Mouse (Mus musculus) urinary bladder, adult 18-20 months (tissue): ENCODE data around the gene Ybx2.

Experiments used
- DNase-seq, 2 experiments: peaks; one replicate each; pipeline ENCODE4 v3.0.0; 2022; ENCODE audit warnings: low spot score in 2 of 2, mixed read lengths in 2 of 2

Ybx2 gene

GRCm38 (mm10) chr11:69935137-69935879 lies at the start of gene Ybx2:
TSS of gene Ybx2 (plus strand) at chr11:69935796.
- peak; percentile 75 to 87 for DNase-seq

DNA sequence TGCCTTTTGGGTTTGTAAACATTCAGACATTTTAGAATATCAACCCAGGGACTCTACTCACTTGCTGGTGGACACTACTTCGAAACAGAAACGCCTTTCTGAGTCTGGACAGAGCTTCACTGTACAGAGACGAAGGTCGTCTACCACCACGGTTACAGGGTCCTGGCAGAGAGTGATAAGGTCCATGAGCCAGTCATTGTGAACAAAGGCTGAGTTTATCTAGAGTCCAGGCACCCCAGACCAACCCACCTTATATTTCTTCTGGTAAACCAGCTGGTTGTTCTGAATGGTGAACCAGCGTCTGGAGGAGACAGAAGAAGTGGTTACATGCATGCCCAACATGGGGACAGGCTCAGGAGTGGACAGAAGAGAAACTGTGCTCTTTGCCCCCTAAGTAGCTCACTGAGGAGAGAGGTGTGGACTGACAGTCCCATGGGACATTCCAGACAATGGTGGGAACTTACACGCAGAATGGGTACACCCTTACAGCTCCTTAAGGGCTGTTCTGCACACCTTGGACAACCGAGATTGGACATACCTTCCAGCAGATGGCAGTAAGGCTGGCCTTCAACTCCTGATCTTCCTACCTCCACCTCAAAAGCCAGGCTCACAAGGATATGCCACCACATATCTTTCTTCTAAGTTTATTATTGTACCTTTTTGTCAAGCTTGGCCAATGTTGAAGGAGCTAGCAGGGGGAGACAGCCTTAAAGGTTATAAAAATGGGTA lies 48.5 kb upstream of the Ybx2 start:
- no peak for DNase-seq

- DNase-seq = no peak
These were observed 44.1 kb upstream of the Ybx2 start for GRCm38 (mm10) chr11:69891482-69891881.

DNA sequence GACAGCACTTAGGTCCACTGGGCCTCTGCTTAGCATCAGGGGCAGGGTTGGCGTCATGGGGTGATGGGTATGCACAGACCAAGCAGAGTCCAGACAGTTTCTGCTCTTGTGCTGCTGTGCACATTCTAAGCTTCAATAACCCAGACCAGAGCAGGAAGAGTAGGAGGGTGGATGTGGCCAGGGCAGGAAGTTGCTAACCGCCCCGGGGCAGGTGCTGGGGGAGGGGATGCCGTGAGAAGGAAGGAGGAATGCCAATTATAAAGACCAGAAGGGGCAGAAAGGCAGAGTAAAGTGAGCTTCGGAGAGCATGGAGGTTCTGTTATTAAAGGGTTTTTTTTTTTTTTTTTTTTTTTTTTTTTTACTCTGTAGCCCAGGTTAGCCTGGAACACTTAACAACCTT lies 40.9 kb upstream of the Ybx2 start:
- DNase-seq = no peak

DNA sequence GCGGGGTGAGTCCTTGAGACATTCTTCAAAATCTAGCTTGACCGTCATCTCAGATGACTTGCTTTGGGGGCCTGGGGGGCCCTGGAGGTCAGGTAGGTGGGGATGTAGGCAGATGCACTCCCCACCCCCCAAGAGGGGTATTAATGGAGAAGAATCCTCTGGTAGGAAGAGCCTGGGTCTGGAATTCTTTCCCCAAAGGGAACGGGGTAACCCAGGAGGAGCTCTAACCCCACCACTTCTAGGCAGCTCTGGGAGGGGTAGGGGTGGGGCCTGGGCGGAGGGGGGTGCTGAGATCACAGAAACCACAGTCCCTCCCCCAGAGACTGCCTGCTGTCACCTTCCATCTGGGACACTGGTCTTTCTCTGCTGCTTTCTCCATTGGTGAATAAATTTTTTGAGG lies 40.3 kb upstream of the Ybx2 start, which contains the start of gene Acap1:
Acap1 (minus strand) TSS at position 249 of the 400 bp plus-strand sequence.
- no peak for DNase-seq

DNA sequence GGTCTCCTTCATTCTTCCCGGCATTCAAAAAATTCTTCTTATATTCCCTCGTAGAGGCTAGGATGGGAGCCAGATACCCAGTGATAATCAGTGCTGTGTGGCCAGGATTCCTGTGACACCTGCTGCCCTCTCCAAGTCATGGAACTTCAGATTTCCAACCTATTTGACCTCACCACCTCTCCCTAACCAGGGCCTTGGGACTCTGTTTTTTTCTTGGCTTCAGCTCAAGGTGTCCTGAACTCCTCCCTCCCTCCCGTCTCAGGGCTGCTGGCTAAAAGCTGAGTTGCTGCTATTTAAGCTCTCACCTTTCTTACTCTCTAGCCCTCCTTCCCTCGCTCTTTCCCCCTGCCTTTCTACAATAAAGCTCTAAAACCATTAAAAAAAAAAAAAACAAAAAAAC lies 35.7 kb upstream of the Ybx2 start:
- no peak for DNase-seq

- DNase-seq = peak; percentile 79 to 89
These were observed 34.9 kb upstream of the Ybx2 start, which contains the start of the genes 2810408A11Rik and Neurl4 for GRCm38 (mm10) chr11:69900471-69901405. TSS of gene 2810408A11Rik (minus strand) at chr11:69900987. TSS of gene Neurl4 (plus strand) at chr11:69901072.

DNA sequence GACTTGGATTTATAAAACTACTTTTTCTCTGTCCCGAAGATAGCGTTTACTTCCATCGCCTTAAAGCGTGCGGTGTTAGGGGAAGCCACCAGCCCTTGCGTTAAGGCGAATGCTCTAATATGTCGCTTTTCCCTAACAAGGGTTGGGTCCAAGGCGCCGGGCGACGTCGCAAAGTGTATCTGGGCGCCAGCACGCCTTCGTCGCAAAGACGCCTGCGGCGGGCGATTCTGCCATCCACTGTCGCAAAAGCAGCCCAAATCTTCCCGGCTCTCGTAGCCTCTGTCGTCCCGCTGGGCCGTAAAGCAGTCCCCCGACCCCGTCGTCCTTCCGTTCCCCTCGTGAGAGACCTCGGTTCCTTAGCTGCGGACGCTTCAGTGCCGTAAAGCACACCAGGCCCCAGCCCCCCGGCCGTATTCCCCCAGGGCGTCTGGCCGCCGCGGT lies 34.2 kb upstream of the Ybx2 start:
- peak; percentile 83 to 94 for DNase-seq

DNA sequence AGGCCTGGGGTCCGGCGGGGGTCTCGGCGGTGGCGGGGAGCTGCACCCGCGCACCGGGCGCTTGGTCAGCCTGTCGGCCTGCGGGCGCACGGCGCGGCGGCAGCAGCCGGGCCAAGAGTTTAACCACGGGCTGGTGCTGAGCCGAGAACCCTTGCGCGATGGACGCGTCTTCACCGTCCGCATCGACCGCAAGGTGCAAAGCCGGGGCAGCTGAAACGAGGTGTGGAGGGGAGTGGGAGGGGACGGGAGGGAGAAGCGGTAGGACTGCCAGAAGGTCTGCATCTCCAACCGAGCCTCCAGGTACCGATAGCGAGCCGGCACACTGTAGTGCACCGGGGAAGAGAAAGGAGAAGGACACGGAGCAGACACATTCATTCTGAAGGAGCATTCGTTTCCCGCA lies 33.6 kb upstream of the Ybx2 start:
- no peak for DNase-seq

DNA sequence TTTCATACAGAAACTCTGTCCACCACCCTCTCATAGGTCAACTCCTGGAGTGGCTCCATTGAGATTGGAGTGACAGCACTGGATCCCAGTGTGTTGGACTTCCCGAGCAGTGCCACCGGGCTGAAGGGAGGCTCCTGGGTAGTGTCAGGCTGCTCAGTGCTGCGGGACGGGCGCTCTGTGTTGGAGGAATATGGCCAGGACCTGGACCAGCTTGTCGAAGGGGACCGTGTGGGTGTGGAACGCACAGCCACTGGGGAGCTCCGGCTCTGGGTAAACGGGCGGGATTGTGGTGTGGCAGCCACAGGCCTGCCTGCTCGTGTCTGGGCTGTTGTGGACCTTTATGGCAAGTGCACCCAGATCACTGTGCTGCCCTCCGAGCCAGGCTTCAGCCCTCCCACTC lies 32.6 kb upstream of the Ybx2 start:
- DNase-seq = no peak

- DNase-seq = no peak
These were observed 31.3 kb upstream of the Ybx2 start for GRCm38 (mm10) chr11:69904311-69904710.

DNA sequence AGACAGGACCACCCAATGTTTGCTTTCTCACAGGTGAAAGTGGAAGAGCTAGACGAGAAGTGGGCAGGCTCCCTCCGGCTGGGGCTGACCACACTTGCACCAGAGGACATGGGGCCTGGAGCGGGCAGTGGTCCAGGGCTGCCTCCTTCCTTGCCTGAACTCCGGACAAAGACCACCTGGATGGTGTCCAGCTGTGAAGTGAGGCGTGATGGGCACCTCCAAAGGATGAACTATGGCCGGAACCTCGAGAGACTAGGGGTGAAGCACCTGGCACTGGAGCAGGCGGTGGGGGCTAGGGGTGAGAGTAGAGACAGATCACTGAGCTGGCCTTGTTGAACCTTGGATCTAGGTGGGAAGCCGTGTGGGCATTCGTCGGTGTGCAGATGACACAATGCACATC lies 27.0 kb upstream of the Ybx2 start:
- DNase-seq = no peak

DNA sequence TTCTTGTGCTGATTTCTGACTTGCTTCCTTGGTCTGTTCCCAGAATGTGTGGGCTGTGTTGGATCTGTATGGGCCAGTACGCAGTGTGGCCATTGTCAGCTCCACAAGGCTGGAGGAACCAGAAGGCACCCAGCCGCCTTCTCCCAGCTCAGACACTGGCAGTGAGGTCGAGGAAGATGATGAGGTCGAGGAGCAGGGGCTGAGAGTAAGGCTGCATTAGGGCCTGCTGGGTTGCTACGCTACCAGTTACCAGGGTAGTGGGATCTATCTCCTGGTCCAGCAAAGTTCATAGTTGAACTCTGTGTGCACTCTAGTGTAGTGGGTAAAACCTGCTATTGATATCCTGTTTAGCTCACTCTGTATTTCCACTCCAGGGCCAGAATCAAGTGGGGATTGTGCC lies 26.4 kb upstream of the Ybx2 start:
- no peak for DNase-seq

DNA sequence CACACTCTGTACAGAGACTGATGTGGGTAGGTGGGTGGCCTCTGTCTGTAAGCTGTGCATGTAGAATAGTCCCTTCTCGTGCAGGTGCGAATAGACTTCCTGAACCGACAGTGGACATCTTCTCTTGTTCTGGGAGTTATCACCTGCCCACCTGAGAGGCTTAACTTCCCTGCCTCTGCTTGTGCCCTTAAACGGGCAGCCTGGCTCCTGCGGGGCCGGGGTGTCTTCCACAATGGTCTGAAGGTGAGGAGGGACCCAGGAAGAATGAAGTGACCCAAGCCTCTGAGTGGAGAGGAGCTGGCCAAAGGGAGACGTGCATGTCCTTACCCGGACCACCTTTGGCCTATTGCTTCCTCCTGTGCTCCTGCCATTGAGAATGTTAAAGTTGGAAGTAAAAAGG lies 25.4 kb upstream of the Ybx2 start:
- no peak for DNase-seq

DNA sequence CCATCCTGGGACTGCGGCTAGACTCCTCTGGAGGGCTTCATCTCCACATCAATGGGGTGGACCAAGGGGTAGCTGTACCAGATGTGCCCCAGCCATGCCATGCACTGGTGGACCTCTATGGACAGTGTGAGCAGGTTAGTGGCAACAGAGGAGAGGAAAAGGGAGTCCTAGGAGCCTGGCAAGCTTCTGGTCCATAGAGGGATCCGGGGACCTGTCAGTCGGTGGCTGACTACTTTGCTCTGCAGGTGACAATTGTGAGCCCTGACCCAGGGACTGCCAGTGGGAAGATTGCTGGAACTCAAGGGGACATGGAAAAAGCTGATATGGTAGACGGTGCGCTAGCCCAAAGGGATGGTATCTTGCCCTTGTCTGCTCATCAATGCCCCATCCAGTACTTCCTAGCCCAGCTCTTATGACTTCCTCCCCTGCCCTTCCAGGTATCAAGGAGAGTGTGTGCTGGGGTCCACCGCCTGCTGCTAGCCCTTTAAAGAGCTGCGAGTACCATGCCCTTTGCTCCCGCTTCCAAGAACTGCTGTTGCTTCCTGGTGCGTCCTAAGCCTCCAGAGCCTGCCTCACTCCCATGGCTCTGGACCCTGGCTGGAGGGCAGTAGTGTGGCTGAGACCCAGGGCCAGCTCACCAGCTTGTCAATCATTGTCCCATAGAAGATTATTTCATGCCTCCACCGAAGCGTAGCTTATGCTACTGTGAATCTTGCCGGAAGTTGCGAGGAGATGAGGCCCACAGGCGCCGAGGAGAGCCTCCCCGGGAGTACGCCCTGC lies 24.6 kb upstream of the Ybx2 start:
- no peak for DNase-seq

- DNase-seq = no peak
These were observed 23.9 kb upstream of the Ybx2 start for GRCm38 (mm10) chr11:69911701-69912100.

GRCm38 (mm10) chr11:69912716-69913530 lies 22.7 kb upstream of the Ybx2 start:
- no peak for DNase-seq

GRCm38 (mm10) chr11:69913554-69914371 lies 21.8 kb upstream of the Ybx2 start, which contains the start of gene Gps2:
TSS of gene Gps2 (plus strand) at chr11:69913888.
- DNase-seq = peak; percentile 86 to 90

GRCm38 (mm10) chr11:69914372-69914764 lies 21.2 kb upstream of the Ybx2 start:
- no peak for DNase-seq
